Mouse (Mus musculus) monocyte, adult 5-6 weeks (primary cell): ENCODE measurements around the gene Sumo2. TPM values are rescaled to one million over a fixed set of nuclear protein-coding genes. Genes with fewer than 3 reads are reported as not detected.
"Not testable (repeated sequence)": the region's sequence is repeated elsewhere in the genome, so short reads cannot be mapped to it uniquely, and the experiment has no call there.

Experiments
- ATAC-seq: fragments of 153-309, 156-312 bp; replicated peaks from 2 replicates; pipeline ENCODE4 v1.8.0; 2017; ENCODE audit warnings: mild to moderate bottlenecking; ENCODE audit not compliant: low TSS enrichment, insufficient number of reproducible peaks, severe bottlenecking, poor library complexity, low FRiP score
- total RNA-seq: library from RNA; stranded (forward); fragments of 200-1000, 200-491, 200-594 nt; gene quantifications from 3 replicates; pipeline ENCODE4 v1.2.3, GENCODE M21; 2017

Sumo2 gene
- 356 to 417 TPM (median 357 TPM) in 3 replicates for total RNA-seq

- peak; percentile 79 for ATAC-seq
Measured at GRCm38 (mm10) chr11:115536038-115536681, at the start of gene Sumo2. TSS of gene Sumo2 (minus strand) at chr11:115536276.

GRCm38 (mm10) chr11:115585573-115586100 lies 49.6 kb upstream of the Sumo2 start:
- ATAC-seq: no peak

- ATAC-seq: no peak
Measured at GRCm38 (mm10) chr11:115584376-115585073, 48.4 kb upstream of the Sumo2 start.

GRCm38 (mm10) chr11:115582913-115583606 lies 47.0 kb upstream of the Sumo2 start:
- no peak for ATAC-seq

- peak; percentile 35; the same call in 1 of the 2 replicates for ATAC-seq
Measured at GRCm38 (mm10) chr11:115579080-115579479, 43.0 kb upstream of the Sumo2 start.

GRCm38 (mm10) chr11:115564961-115565360 lies 28.9 kb upstream of the Sumo2 start:
- ATAC-seq: no peak

- ATAC-seq: peak; percentile 98
Measured at GRCm38 (mm10) chr11:115564064-115564809, 28.2 kb upstream of the Sumo2 start, which contains the start of gene Nup85. TSS of gene Nup85 (plus strand) at chr11:115564434.

GRCm38 (mm10) chr11:115563406-115563805 lies 27.3 kb upstream of the Sumo2 start:
- no peak for ATAC-seq

- ATAC-seq: no peak
Measured at GRCm38 (mm10) chr11:115555717-115556116, 19.6 kb upstream of the Sumo2 start.

- ATAC-seq: peak; percentile 66; the same call in 1 of the 2 replicates
Measured at GRCm38 (mm10) chr11:115552783-115553182, 16.7 kb upstream of the Sumo2 start.

GRCm38 (mm10) chr11:115543571-115543970 lies 7.5 kb upstream of the Sumo2 start:
- ATAC-seq: no peak

GRCm38 (mm10) chr11:115538045-115538444 lies 2.0 kb upstream of the Sumo2 start:
- no peak for ATAC-seq

GRCm38 (mm10) chr11:115536856-115537568 lies 936 bp upstream of the Sumo2 start:
- 0 out of 2 replicates have a peak, but pooled peaks have one; percentile 10 for ATAC-seq

- ATAC-seq: peak; percentile 52
Measured at GRCm38 (mm10) chr11:115535401-115536037, 557 bp downstream of the Sumo2 start.

- ATAC-seq: no peak
Measured at GRCm38 (mm10) chr11:115534759-115535371, 1.2 kb downstream of the Sumo2 start.

GRCm38 (mm10) chr11:115526446-115526845 lies 9.6 kb downstream of the Sumo2 start:
- not testable (repeated sequence) for ATAC-seq

- no peak for ATAC-seq
Measured at GRCm38 (mm10) chr11:115522703-115523102, 13.4 kb downstream of the Sumo2 start.
